Mouse (Mus musculus) kidney, postnatal 0 days (tissue): ENCODE measurements around the gene Col4a2. TPM values are rescaled to one million over a fixed set of nuclear protein-coding genes. Genes with fewer than 3 reads are reported as not detected.

ENCODE experiments used
- ATAC-seq: fragments of 200-750 bp; cut with Nextera tagmentation; replicated peaks from 2 replicates; pipeline ENCODE4 v1.8.0; 2017; ENCODE audit warnings: low read depth, moderate number of reproducible peaks, moderate TSS enrichment, moderate library complexity; ENCODE audit not compliant: low FRiP score
- DNase-seq: peaks from one replicate; pipeline ENCODE4 v3.0.0-alpha.2; 2016; ENCODE audit warnings: low spot score
- H3K27ac ChIP-seq: fragments of 300-500 bp; sonication (generic); 2 replicates; pipeline ENCODE4 v1.5.1; 2014; ENCODE audit warnings: mild to moderate bottlenecking
- H3K27me3 ChIP-seq: fragments of 300-500 bp; sonication (generic); 2 replicates; pipeline ENCODE4 v1.6.1; 2014; ENCODE audit warnings: low read length, mixed read lengths; ENCODE audit not compliant: insufficient read depth
- H3K36me3 ChIP-seq: fragments of 300-500 bp; sonication (generic); 2 replicates; pipeline ENCODE4 v1.6.1; 2014; ENCODE audit warnings: low read length, mixed read lengths; ENCODE audit not compliant: insufficient read depth
- H3K4me1 ChIP-seq: fragments of 300-500 bp; sonication (generic); replicated peaks from 2 replicates; pipeline ENCODE4 v1.6.1; 2014; ENCODE audit warnings: antibody characterized with exemption, low read length, mixed read lengths; ENCODE audit not compliant: insufficient read depth
- H3K4me2 ChIP-seq: fragments of 300-500 bp; sonication (generic); 2 replicates; pipeline ENCODE4 v1.6.1; 2014; ENCODE audit warnings: mild to moderate bottlenecking, low read length, moderate library complexity, mixed read lengths
- H3K4me3 ChIP-seq: fragments of 300-500 bp; sonication (generic); replicated peaks from 2 replicates; pipeline ENCODE4 v1.5.1; 2014; ENCODE audit warnings: low read depth, low read length
- H3K9ac ChIP-seq: fragments of 300-500 bp; sonication (generic); 2 replicates; pipeline ENCODE4 v1.6.1; 2014; ENCODE audit warnings: low read depth, low read length
- H3K9me3 ChIP-seq: fragments of 300-500 bp; sonication (generic); replicated peaks from 2 replicates; pipeline ENCODE4 v1.6.1; 2016; ENCODE audit warnings: low read length, inconsistent platforms, mixed read lengths
- CTCF ChIP-seq: IDR thresholded peaks from 2 replicates; pipeline ENCODE4 v1.5.1; 2016; ENCODE audit warnings: antibody characterized with exemption, low read depth, mild to moderate bottlenecking, moderate library complexity
- WGBS: fragments of 180-500 bp; shearing (Covaris S2); extraction: QIAGEN DNeasy Blood & Tissue Kit; methylation state at CpG from one replicate; pipeline ENCODE4 v1.1.7; 2014; 5-methylcytosine and 5-hydroxymethylcytosine counted together
- polyA plus RNA-seq: library from polyadenylated mRNA; unstranded; fragments of >200 nt; fragmentation: Nextera tagmentation; extraction: Ambion mirVana; gene quantifications from 2 replicates; pipeline ENCODE4 v1.2.1, GENCODE M21; 2015

Col4a2 gene
- polyA plus RNA-seq, 1 experiment from 2014 or later: 140 TPM

- no peak overlapping the region for H3K4me3 ChIP-seq
- no peak overlapping the region for H3K4me2 ChIP-seq
- peak overlapping the region; percentile 47; the same call in 1 of the 2 replicates for H3K27ac ChIP-seq
- no peaks in the 10 kb centered on the region for H3K27me3 ChIP-seq
- H3K9me3 ChIP-seq: no peaks in the 10 kb centered on the region
- no peak for DNase-seq
- no peak overlapping the region for H3K9ac ChIP-seq
- 53% methylated on average over 6 of the region's 6 CpGs for WGBS
- H3K4me1 ChIP-seq: peaks cover 22% of the 10 kb centered on the region; the same call in 1 of the 2 replicates
- H3K36me3 ChIP-seq: peaks cover 7% of the 10 kb centered on the region; the same call in 1 of the 2 replicates
- no peak for TF ChIP-seq CTCF
- ATAC-seq: no peak
Observed at GRCm38 (mm10) chr8:11272205-11272604, 40.4 kb upstream of the Col4a2 start.

- WGBS: 84% methylated on average over 15 of the region's 15 CpGs
- peaks cover 32% of the 10 kb centered on the region; the same call in 1 of the 2 replicates for H3K4me1 ChIP-seq
- H3K4me2 ChIP-seq: no peak overlapping the region
- H3K9me3 ChIP-seq: no peaks in the 10 kb centered on the region
- H3K36me3 ChIP-seq: peaks cover 5% of the 10 kb centered on the region; the same call in 1 of the 2 replicates
- H3K9ac ChIP-seq: no peak overlapping the region
- TF ChIP-seq CTCF: no peak
- no peak for ATAC-seq
- H3K4me3 ChIP-seq: no peak overlapping the region
- H3K27ac ChIP-seq: no peak overlapping the region
- H3K27me3 ChIP-seq: no peaks in the 10 kb centered on the region
- no peak for DNase-seq
Observed at GRCm38 (mm10) chr8:11273506-11274158, 39.0 kb upstream of the Col4a2 start.

- WGBS: 89% methylated on average over 7 of the region's 7 CpGs
- Histone ChIP-seq H3K4me1 (peaks cover 38% of the 10 kb centered on the region), H3K9ac (no peak overlapping the region), H3K4me2 (no peak overlapping the region), H3K36me3 (peaks cover 5% of the 10 kb centered on the region; the same call in 1 of the 2 replicates), H3K4me3 (no peak overlapping the region), H3K27ac (no peak overlapping the region), H3K27me3 (no peaks in the 10 kb centered on the region), H3K9me3 (no peaks in the 10 kb centered on the region)
- ATAC-seq (no peak), DNase-seq (no peak)
- no peak for TF ChIP-seq CTCF
Observed at GRCm38 (mm10) chr8:11274415-11274814, 38.2 kb upstream of the Col4a2 start.

- peaks cover 44% of the 10 kb centered on the region for H3K4me1 ChIP-seq
- no peak overlapping the region for H3K9ac ChIP-seq
- 57% methylated on average over 6 of the region's 6 CpGs for WGBS
Observed at GRCm38 (mm10) chr8:11276286-11276685, 36.3 kb upstream of the Col4a2 start.

GRCm38 (mm10) chr8:11277602-11278051 lies 35.0 kb upstream of the Col4a2 start:
- DNase-seq (no peak), ATAC-seq (no peak)
- TF ChIP-seq CTCF: no peak
- 70% methylated on average over 3 of the region's 3 CpGs for WGBS
- Histone ChIP-seq H3K4me1 (peaks cover 54% of the 10 kb centered on the region), H3K27me3 (no peaks in the 10 kb centered on the region), H3K9ac (no peak overlapping the region), H3K9me3 (no peaks in the 10 kb centered on the region), H3K27ac (peak overlapping the region; percentile 74), H3K4me3 (no peak overlapping the region), H3K36me3 (no peaks in the 10 kb centered on the region), H3K4me2 (no peak overlapping the region)

More at GRCm38 (mm10) chr8:11276286-11276685, 36.3 kb upstream of the Col4a2 start:
- DNase-seq: no peak
- H3K9me3 ChIP-seq: no peaks in the 10 kb centered on the region
- no peaks in the 10 kb centered on the region for H3K27me3 ChIP-seq
- no peak for ATAC-seq
- no peak overlapping the region for H3K4me3 ChIP-seq
- no peak overlapping the region for H3K4me2 ChIP-seq
- H3K36me3 ChIP-seq: peaks cover 5% of the 10 kb centered on the region; the same call in 1 of the 2 replicates
- TF ChIP-seq CTCF: no peak
- no peak overlapping the region for H3K27ac ChIP-seq

GRCm38 (mm10) chr8:11278101-11278611 lies 34.4 kb upstream of the Col4a2 start:
- Histone ChIP-seq H3K4me2 (0 out of 2 replicates have a peak overlapping the region, but pooled peaks have one; percentile 25), H3K9ac (no peak overlapping the region), H3K9me3 (no peaks in the 10 kb centered on the region), H3K4me3 (no peak overlapping the region), H3K4me1 (peaks cover 55% of the 10 kb centered on the region), H3K27me3 (no peaks in the 10 kb centered on the region), H3K27ac (peak overlapping the region; percentile 74), H3K36me3 (no peaks in the 10 kb centered on the region)
- DNase-seq: no peak
- TF ChIP-seq CTCF: no peak
- no peak for ATAC-seq
- WGBS: 36% methylated on average over 4 of the region's 4 CpGs
